Mouse (Mus musculus): ENCODE measurements around the gene Ptprq. TPM values are rescaled to one million over a fixed set of nuclear protein-coding genes. Genes with fewer than 3 reads are reported as not detected.
A peak's percentile ranks its signal among the peaks of the same experiment; 100 is the strongest.

Ptprq gene
- polyA plus RNA-seq, 1 experiment = 1.4 TPM

GRCm38 (mm10) chr10:107492867-107493579 is 226.8 kb downstream of the Ptprq start:
- no peaks in the 10 kb centered on the region for H3K36me3 ChIP-seq (ENCODE audit: control insufficient read depth, insufficient read depth, low read length)
- no peak for TF ChIP-seq CTCF (IDR thresholded peaks at IDR 0.05; ENCODE audit: control insufficient read depth, insufficient read depth, insufficient replicate concordance, low read depth, low read length)
- no peak for TF ChIP-seq POLR2A (IDR thresholded peaks at IDR 0.05; ENCODE audit: control insufficient read depth, low read depth, low read length)
- no peaks in the 10 kb centered on the region for H3K27me3 ChIP-seq (ENCODE audit: control insufficient read depth, insufficient read depth, low read length)
- peaks cover 2% of the 10 kb centered on the region; the same call in 1 of the 2 replicates for H3K4me1 ChIP-seq (ENCODE audit: control insufficient read depth, insufficient read depth, low read length)
- no peak overlapping the region for H3K27ac ChIP-seq (ENCODE audit: control insufficient read depth, insufficient read depth, low read depth, low read length)
- H3K4me3 ChIP-seq (ENCODE audit: control insufficient read depth, low read depth, low read length) = no peak overlapping the region

DNA sequence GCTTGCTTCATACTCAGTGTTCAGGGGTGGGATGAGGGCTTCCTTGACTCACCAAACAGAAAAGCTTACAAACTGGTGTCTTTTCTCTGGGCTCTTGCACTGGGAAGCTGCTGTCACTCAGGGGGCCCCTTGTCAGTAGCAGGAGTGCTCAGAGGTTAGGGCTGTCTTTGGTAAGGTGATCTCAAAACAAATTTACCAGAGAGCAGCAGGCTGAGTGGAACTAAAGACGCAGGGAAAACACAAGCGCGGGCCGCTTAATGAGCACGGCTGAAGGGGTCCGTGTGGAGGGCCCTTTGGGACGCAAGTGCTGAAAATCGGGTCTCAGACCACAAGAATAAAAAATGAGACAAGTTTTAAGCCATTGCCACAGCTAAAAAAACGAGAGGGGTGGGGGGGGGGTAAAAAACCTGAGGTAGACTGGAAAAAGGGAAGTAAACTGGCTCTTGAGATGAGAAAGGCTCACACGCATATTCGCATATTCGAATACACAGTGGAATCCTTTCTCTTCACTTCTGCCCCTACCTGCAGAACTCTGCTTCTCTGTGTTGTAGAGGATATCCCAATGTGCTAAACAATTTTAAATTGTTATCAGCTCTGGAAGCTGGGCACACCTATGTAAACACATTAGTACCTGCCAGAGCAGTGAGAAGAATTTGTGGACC is 231.1 kb downstream of the Ptprq start:
- Histone ChIP-seq H3K36me3 (ENCODE audit: control insufficient read depth, insufficient read depth, low read length) (no peaks in the 10 kb centered on the region), H3K27ac (ENCODE audit: control insufficient read depth, insufficient read depth, low read depth, low read length) (no peak overlapping the region), H3K4me1 (ENCODE audit: control insufficient read depth, insufficient read depth, low read length) (peaks cover 12% of the 10 kb centered on the region), H3K27me3 (ENCODE audit: control insufficient read depth, insufficient read depth, low read length) (no peaks in the 10 kb centered on the region), H3K4me3 (ENCODE audit: control insufficient read depth, low read depth, low read length) (no peak overlapping the region)
- TF ChIP-seq POLR2A (IDR thresholded peaks at IDR 0.05; ENCODE audit: control insufficient read depth, low read depth, low read length) = no peak
- TF ChIP-seq CTCF (IDR thresholded peaks at IDR 0.05; ENCODE audit: control insufficient read depth, insufficient read depth, insufficient replicate concordance, low read depth, low read length) = no peak

DNA sequence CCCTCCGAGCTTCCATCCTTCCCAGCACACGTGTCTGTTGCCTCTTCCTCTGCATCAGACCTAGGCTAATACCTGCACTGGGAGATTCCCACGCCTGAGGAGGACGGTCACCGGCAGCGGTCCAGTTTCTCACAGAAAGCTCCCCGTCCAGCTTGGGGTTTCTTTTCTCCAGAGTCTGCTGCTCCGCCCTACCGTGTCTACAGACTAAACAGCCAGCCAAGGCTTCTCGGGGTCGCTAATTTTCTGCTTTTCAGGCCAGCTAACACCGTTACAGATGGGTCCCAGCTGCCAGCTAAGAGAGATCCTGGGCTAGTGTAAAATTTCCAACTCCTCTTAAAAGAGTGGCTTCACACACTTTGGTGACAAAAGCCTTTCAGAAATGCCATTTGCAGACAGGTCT is 233.1 kb downstream of the Ptprq start:
- no peak overlapping the region for H3K27ac ChIP-seq (ENCODE audit: control insufficient read depth, insufficient read depth, low read depth, low read length)
- H3K27me3 ChIP-seq (ENCODE audit: control insufficient read depth, insufficient read depth, low read length) = no peaks in the 10 kb centered on the region
- no peaks in the 10 kb centered on the region for H3K36me3 ChIP-seq (ENCODE audit: control insufficient read depth, insufficient read depth, low read length)
- H3K4me1 ChIP-seq (ENCODE audit: control insufficient read depth, insufficient read depth, low read length) = peaks cover 12% of the 10 kb centered on the region
- no peak overlapping the region for H3K4me3 ChIP-seq (ENCODE audit: control insufficient read depth, low read depth, low read length)
- TF ChIP-seq POLR2A (IDR thresholded peaks at IDR 0.05; ENCODE audit: control insufficient read depth, low read depth, low read length) (no peak), CTCF (IDR thresholded peaks at IDR 0.05; ENCODE audit: control insufficient read depth, insufficient read depth, insufficient replicate concordance, low read depth, low read length) (no peak)

- Histone ChIP-seq H3K4me1 (ENCODE audit: control insufficient read depth, insufficient read depth, low read length) (peaks cover 12% of the 10 kb centered on the region), H3K27me3 (ENCODE audit: control insufficient read depth, insufficient read depth, low read length) (no peaks in the 10 kb centered on the region), H3K4me3 (ENCODE audit: control insufficient read depth, low read depth, low read length) (no peak within 1 kb of the TSS; the same call in 1 of the 2 replicates), H3K36me3 (ENCODE audit: control insufficient read depth, insufficient read depth, low read length) (no peaks in the 10 kb centered on the region), H3K27ac (ENCODE audit: control insufficient read depth, insufficient read depth, low read depth, low read length) (no peak within 1 kb of the TSS)
- TF ChIP-seq POLR2A (IDR thresholded peaks at IDR 0.05; ENCODE audit: control insufficient read depth, low read depth, low read length) (no peak), CTCF (IDR thresholded peaks at IDR 0.05; ENCODE audit: control insufficient read depth, insufficient read depth, insufficient replicate concordance, low read depth, low read length) (no peak)
Measured at GRCm38 (mm10) chr10:107485870-107486269, 234.0 kb downstream of the Ptprq start, which contains the start of gene Myf5. Gene Myf5 (minus strand): TSS chr10:107486134.

DNA sequence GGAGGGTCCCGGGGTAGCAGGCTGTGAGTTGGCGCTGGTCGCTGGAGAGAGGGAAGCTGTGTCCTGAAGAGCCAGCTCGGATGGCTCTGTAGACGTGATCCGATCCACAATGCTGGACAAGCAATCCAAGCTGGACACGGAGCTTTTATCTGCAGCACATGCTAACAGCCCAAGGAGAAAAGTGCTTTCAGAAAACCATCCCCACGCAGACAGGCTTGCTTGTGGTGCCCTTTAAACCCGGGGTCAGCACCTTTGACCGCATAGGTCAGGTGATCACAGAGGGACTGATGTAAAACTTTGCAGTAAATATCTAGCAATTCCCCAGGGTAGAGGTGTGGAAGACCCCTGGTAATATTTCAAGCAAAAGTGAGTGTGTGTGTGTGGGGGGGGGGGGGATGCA is 235.8 kb downstream of the Ptprq start:
- Histone ChIP-seq H3K36me3 (ENCODE audit: control insufficient read depth, insufficient read depth, low read length) (no peaks in the 10 kb centered on the region), H3K27me3 (ENCODE audit: control insufficient read depth, insufficient read depth, low read length) (no peaks in the 10 kb centered on the region), H3K4me1 (ENCODE audit: control insufficient read depth, insufficient read depth, low read length) (peaks cover 12% of the 10 kb centered on the region), H3K4me3 (ENCODE audit: control insufficient read depth, low read depth, low read length) (peak overlapping the region; percentile 8), H3K27ac (ENCODE audit: control insufficient read depth, insufficient read depth, low read depth, low read length) (no peak overlapping the region)
- no peak for TF ChIP-seq CTCF (IDR thresholded peaks at IDR 0.05; ENCODE audit: control insufficient read depth, insufficient read depth, insufficient replicate concordance, low read depth, low read length)
- TF ChIP-seq POLR2A (IDR thresholded peaks at IDR 0.05; ENCODE audit: control insufficient read depth, low read depth, low read length) = no peak

GRCm38 (mm10) chr10:107473497-107473896 is 246.4 kb downstream of the Ptprq start:
- no peak for TF ChIP-seq POLR2A (IDR thresholded peaks at IDR 0.05; ENCODE audit: control insufficient read depth, low read depth, low read length)
- TF ChIP-seq CTCF (IDR thresholded peaks at IDR 0.05; ENCODE audit: control insufficient read depth, insufficient read depth, insufficient replicate concordance, low read depth, low read length) = no peak
- H3K4me1 ChIP-seq (ENCODE audit: control insufficient read depth, insufficient read depth, low read length) = no peaks in the 10 kb centered on the region
- H3K27me3 ChIP-seq (ENCODE audit: control insufficient read depth, insufficient read depth, low read length) = no peaks in the 10 kb centered on the region
- H3K36me3 ChIP-seq (ENCODE audit: control insufficient read depth, insufficient read depth, low read length) = no peaks in the 10 kb centered on the region
- no peak overlapping the region for H3K4me3 ChIP-seq (ENCODE audit: control insufficient read depth, low read depth, low read length)
- no peak overlapping the region for H3K27ac ChIP-seq (ENCODE audit: control insufficient read depth, insufficient read depth, low read depth, low read length)

DNA sequence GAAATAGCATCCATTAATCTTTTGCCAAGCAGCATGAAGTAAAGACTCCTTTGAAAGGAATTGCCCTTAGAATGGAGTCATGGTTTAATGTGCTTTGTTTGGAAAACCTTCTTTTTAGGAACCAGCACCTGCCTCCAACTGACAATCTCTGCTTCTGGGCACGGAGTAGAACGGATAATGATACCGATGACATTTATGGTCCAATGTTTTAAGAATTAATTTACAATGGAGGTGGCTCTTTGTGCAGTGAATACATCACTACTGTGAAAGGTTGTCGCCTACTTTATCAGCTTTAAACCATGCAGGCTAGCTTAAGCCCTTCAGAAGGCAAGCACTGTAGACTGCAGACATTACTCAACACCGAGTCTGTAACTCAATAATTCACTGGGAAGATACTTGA is 248.1 kb downstream of the Ptprq start:
- TF ChIP-seq POLR2A (IDR thresholded peaks at IDR 0.05; ENCODE audit: control insufficient read depth, low read depth, low read length) (no peak), CTCF (IDR thresholded peaks at IDR 0.05; ENCODE audit: control insufficient read depth, insufficient read depth, insufficient replicate concordance, low read depth, low read length) (no peak)
- Histone ChIP-seq H3K36me3 (ENCODE audit: control insufficient read depth, insufficient read depth, low read length) (no peaks in the 10 kb centered on the region), H3K4me3 (ENCODE audit: control insufficient read depth, low read depth, low read length) (no peak overlapping the region), H3K27me3 (ENCODE audit: control insufficient read depth, insufficient read depth, low read length) (no peaks in the 10 kb centered on the region), H3K4me1 (ENCODE audit: control insufficient read depth, insufficient read depth, low read length) (no peaks in the 10 kb centered on the region), H3K27ac (ENCODE audit: control insufficient read depth, insufficient read depth, low read depth, low read length) (no peak overlapping the region)

Data from testis, adult 2 months (tissue).